Mouse (Mus musculus): ENCODE results near the gene Stard10. TPM values are rescaled to one million over a fixed set of nuclear protein-coding genes. Genes with fewer than 3 reads are reported as not detected.

The Stard10 gene
- polyA plus RNA-seq, 1 experiment from 2014 or later, result 9.6 TPM

- Histone ChIP-seq H3K27me3 (replicated peaks) (peaks cover 16% of the 10 kb centered on the region), H3K27ac (no peak overlapping the region), H3K36me3 (replicated peaks) (no peaks in the 10 kb centered on the region), H3K9me3 (no peaks in the 10 kb centered on the region), H3K4me3 (no peak overlapping the region), H3K9ac (no peak overlapping the region), H3K4me1 (peaks cover 33% of the 10 kb centered on the region), H3K4me2 (no peak overlapping the region)
- no peak for ATAC-seq (replicated peaks)
- WGBS, result 64% methylated on average over 6 of the region's 6 CpGs
Observed at GRCm38 (mm10) chr7:101324142-101324962, 7.5 kb downstream of the Stard10 start.

GRCm38 (mm10) chr7:101326006-101326405, 9.1 kb downstream of the Stard10 start:
- H3K4me3 ChIP-seq, result no peak overlapping the region
- ATAC-seq (replicated peaks), result no peak
- no peaks in the 10 kb centered on the region for H3K9me3 ChIP-seq
- H3K27me3 ChIP-seq (replicated peaks), result 0 out of 2 replicates have a peak, but pooled peaks cover 3% of the 10 kb centered on the region
- no peak overlapping the region for H3K27ac ChIP-seq
- H3K36me3 ChIP-seq (replicated peaks), result no peaks in the 10 kb centered on the region
- H3K9ac ChIP-seq, result no peak overlapping the region
- 87% methylated on average over 5 of the region's 5 CpGs for WGBS
- no peak overlapping the region for H3K4me2 ChIP-seq
- H3K4me1 ChIP-seq, result peaks cover 29% of the 10 kb centered on the region

DNA sequence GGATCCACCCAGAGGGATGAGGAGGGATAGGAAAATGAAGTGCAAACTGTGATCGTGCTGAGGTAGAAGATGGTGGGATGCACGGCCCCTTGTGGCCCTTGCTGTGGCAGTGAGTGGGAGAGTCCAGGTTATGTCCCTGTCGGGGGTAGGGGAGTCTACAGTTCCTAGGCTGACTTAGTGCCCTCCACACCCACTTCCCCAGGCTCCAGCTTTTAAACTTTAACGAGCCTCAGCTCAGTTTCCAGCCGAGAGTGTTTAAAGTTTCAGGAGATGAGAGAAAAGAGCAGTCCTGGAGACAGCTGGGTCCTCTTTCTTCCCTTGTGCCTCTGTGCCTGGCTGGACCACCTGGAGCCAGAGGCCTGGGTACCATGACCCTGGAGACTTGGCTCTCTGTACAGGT, 10.4 kb downstream of the Stard10 start:
- Histone ChIP-seq H3K9me3 (no peaks in the 10 kb centered on the region), H3K36me3 (replicated peaks) (no peaks in the 10 kb centered on the region), H3K27ac (no peak overlapping the region), H3K4me1 (peaks cover 20% of the 10 kb centered on the region), H3K4me2 (no peak overlapping the region), H3K27me3 (replicated peaks) (no peaks in the 10 kb centered on the region), H3K9ac (no peak overlapping the region), H3K4me3 (no peak overlapping the region)
- WGBS, result 55% methylated on average over 5 of the region's 5 CpGs
- ATAC-seq (replicated peaks), result no peak

GRCm38 (mm10) chr7:101327786-101328185, 10.9 kb downstream of the Stard10 start:
- Histone ChIP-seq H3K4me1 (peaks cover 17% of the 10 kb centered on the region), H3K36me3 (replicated peaks) (no peaks in the 10 kb centered on the region), H3K9me3 (no peaks in the 10 kb centered on the region), H3K27ac (no peak overlapping the region), H3K4me3 (no peak overlapping the region), H3K27me3 (replicated peaks) (no peaks in the 10 kb centered on the region), H3K9ac (no peak overlapping the region), H3K4me2 (no peak overlapping the region)
- ATAC-seq (replicated peaks), result no peak
- 83% methylated on average over 2 of the region's 2 CpGs for WGBS

DNA sequence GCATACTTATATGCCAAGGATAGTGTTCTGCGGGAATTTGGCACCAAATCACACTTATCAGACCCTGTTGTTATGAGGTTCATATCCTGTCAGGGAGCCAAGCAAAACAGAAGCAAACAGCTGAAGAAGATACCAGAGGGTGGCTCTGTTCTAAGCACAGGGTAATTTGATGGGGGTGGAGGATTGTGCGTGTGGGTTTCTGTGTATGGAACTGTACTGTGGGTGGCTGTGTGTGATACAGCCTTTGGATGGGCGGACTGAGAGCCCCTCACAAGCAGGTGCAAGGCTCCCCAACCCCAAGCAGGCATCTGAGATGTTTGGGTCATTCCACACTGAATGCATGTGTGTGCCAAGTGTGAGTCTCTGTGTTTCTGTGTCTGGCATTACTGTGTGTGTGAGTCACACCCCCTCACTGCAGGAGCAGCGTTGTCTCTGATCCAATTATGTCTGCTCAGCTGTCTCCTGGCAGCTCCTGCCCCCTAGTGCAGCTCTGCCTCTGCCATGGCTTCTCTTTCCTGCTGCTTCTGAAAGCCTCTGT, 11.8 kb downstream of the Stard10 start:
- 63% methylated on average over 4 of the region's 4 CpGs for WGBS
- H3K4me2 ChIP-seq, result no peak overlapping the region
- H3K9me3 ChIP-seq, result no peaks in the 10 kb centered on the region
- 0 out of 2 replicates have a peak overlapping the region, but pooled peaks have one; percentile 25 for H3K27ac ChIP-seq
- H3K4me1 ChIP-seq, result peaks cover 17% of the 10 kb centered on the region
- H3K4me3 ChIP-seq, result no peak overlapping the region
- no peak overlapping the region for H3K9ac ChIP-seq
- peak; percentile 62; the same call in 1 of the 2 replicates for ATAC-seq (replicated peaks)
- no peaks in the 10 kb centered on the region for H3K27me3 ChIP-seq (replicated peaks)
- no peaks in the 10 kb centered on the region for H3K36me3 ChIP-seq (replicated peaks)

DNA sequence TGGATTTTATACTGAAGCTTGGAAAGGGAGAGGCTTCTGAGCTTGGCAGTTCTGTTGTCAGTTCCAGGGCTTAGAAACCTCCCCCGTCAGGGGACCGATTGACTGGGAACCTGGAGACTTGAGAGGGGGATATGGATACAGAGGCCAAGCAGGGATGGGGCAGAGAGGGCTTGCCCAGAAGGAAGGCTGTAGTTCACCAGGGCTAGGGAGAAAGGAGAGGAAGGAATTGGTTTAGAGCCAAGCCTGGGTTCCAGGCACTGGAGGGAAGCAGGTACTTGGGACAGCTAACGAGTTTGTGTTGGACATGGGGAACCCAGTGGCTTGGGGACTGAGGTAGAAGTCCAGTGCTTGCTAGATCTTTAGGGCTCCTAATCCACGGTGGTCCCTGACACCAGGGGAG, 12.7 kb downstream of the Stard10 start:
- Histone ChIP-seq H3K27me3 (replicated peaks) (no peaks in the 10 kb centered on the region), H3K27ac (no peak overlapping the region), H3K36me3 (replicated peaks) (no peaks in the 10 kb centered on the region), H3K9ac (no peak overlapping the region; the same call in 1 of the 2 replicates), H3K4me1 (peaks cover 17% of the 10 kb centered on the region), H3K4me2 (no peak overlapping the region), H3K9me3 (no peaks in the 10 kb centered on the region), H3K4me3 (no peak overlapping the region)
- WGBS, result 84% methylated on average over 4 of the region's 4 CpGs
- ATAC-seq (replicated peaks), result no peak

GRCm38 (mm10) chr7:101330074-101330840, 13.4 kb downstream of the Stard10 start:
- Histone ChIP-seq H3K9me3 (no peaks in the 10 kb centered on the region), H3K4me1 (peaks cover 17% of the 10 kb centered on the region), H3K36me3 (replicated peaks) (no peaks in the 10 kb centered on the region), H3K9ac (no peak overlapping the region), H3K4me3 (no peak overlapping the region), H3K4me2 (no peak overlapping the region), H3K27me3 (replicated peaks) (no peaks in the 10 kb centered on the region), H3K27ac (no peak overlapping the region)
- WGBS, result 74% methylated on average over 10 of the region's 10 CpGs
- ATAC-seq (replicated peaks), result 0 out of 2 replicates have a peak, but pooled peaks have one; percentile 18

- H3K27ac ChIP-seq, result no peak overlapping the region
- H3K4me2 ChIP-seq, result no peak overlapping the region
- no peak overlapping the region for H3K4me3 ChIP-seq
- H3K9ac ChIP-seq, result no peak overlapping the region
- no peaks in the 10 kb centered on the region for H3K36me3 ChIP-seq (replicated peaks)
- H3K9me3 ChIP-seq, result no peaks in the 10 kb centered on the region
- no peaks in the 10 kb centered on the region for H3K27me3 ChIP-seq (replicated peaks)
- no peak for ATAC-seq (replicated peaks)
- peaks cover 17% of the 10 kb centered on the region for H3K4me1 ChIP-seq
- whole genome bisulfite sequencing, result 75% methylated on average over 4 of the region's 4 CpGs
Observed at GRCm38 (mm10) chr7:101330841-101331173, 13.9 kb downstream of the Stard10 start.

DNA sequence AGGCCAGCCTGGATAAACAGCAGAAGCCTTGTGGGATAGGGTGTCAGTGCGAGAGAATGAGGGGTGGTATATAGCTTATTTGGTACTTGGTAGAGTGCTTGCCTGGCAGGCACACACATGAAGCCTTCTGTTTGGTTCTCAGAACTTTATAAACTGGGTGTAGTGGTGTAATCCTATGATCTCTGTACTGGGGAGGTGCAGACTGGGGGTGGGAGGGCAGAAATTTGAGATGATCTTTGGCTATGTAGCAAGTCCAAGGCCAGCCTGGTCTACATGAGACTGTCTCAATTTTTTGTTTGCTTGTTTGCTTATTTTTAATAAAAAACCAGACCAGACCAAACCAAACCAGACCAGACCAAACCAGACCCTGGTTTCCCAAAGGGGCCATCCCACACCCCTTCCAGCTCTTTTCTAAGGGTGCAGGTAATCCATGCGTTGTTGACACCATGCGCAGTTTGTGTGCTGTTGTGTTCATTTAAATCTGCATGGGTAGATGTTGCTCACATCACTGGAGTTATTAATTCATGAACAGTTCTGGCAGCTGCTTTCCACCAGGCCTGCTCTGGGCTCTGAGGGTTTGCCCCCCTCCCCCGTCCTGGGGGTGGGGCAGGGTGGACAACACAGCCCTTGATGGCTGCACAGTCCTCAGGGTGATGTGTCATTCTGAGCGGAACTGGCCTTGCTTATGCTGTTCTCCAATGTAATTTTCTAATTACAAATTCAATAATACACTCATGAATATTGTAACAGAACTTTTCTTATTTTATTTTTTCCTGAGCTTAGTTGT, 15.4 kb downstream of the Stard10 start:
- H3K4me2 ChIP-seq, result no peak overlapping the region
- 83% methylated on average over 5 of the region's 5 CpGs for WGBS
- ATAC-seq (replicated peaks), result no peak
- no peaks in the 10 kb centered on the region for H3K27me3 ChIP-seq (replicated peaks)
- H3K4me3 ChIP-seq, result no peak overlapping the region
- peaks cover 17% of the 10 kb centered on the region for H3K4me1 ChIP-seq
- no peak overlapping the region for H3K27ac ChIP-seq
- peak overlapping the region; percentile 16; the same call in 1 of the 2 replicates for H3K9ac ChIP-seq
- H3K9me3 ChIP-seq, result no peaks in the 10 kb centered on the region
- H3K36me3 ChIP-seq (replicated peaks), result no peaks in the 10 kb centered on the region

- no peak for ATAC-seq (replicated peaks)
- Histone ChIP-seq H3K9me3 (no peaks in the 10 kb centered on the region), H3K36me3 (replicated peaks) (no peaks in the 10 kb centered on the region), H3K27ac (no peak overlapping the region), H3K9ac (no peak overlapping the region), H3K27me3 (replicated peaks) (no peaks in the 10 kb centered on the region), H3K4me1 (peaks cover 2% of the 10 kb centered on the region; the same call in 1 of the 2 replicates), H3K4me3 (no peak overlapping the region), H3K4me2 (no peak overlapping the region)
- 97% methylated on average over 2 of the region's 2 CpGs for WGBS
Observed at GRCm38 (mm10) chr7:101335228-101335627, 18.3 kb downstream of the Stard10 start.

DNA sequence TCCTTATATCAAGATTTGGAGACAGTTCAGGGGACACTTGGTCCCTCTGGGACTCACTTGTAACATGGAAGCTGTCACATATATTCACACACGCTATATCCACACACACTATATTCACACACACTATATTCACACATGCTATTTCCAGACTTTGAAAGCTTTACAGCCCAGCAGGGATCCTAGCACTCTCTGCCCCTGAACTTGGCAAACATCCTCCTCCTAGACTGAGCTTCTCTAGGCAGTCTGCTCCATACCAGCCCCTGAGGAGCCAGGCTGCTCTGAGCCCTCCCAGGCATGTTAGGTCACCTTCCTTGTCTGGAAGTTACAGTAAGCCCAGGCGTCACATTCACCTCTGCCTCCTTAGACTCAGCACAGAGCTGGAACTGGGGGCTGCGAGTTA, 19.8 kb downstream of the Stard10 start:
- no peaks in the 10 kb centered on the region for H3K9me3 ChIP-seq
- no peak overlapping the region for H3K4me3 ChIP-seq
- no peaks in the 10 kb centered on the region for H3K36me3 ChIP-seq (replicated peaks)
- no peaks in the 10 kb centered on the region for H3K27me3 ChIP-seq (replicated peaks)
- H3K27ac ChIP-seq, result no peak overlapping the region
- no peaks in the 10 kb centered on the region for H3K4me1 ChIP-seq
- 73% methylated on average over 3 of the region's 3 CpGs for WGBS
- no peak for ATAC-seq (replicated peaks)
- no peak overlapping the region for H3K4me2 ChIP-seq
- H3K9ac ChIP-seq, result no peak overlapping the region

GRCm38 (mm10) chr7:101337401-101337800, 20.5 kb downstream of the Stard10 start:
- Histone ChIP-seq H3K36me3 (replicated peaks) (no peaks in the 10 kb centered on the region), H3K27me3 (replicated peaks) (no peaks in the 10 kb centered on the region), H3K9ac (no peak overlapping the region), H3K4me3 (no peak overlapping the region), H3K27ac (no peak overlapping the region), H3K4me1 (no peaks in the 10 kb centered on the region), H3K4me2 (no peak overlapping the region), H3K9me3 (no peaks in the 10 kb centered on the region)
- ATAC-seq (replicated peaks), result no peak
- WGBS, result 92% methylated on average over 3 of the region's 3 CpGs

Data from midbrain, embryonic 15.5 days (tissue).